Mouse (Mus musculus) cerebellum, adult 2 months (tissue): Measurements from ENCODE around the gene Vps13c.

Experiments
- CTCF ChIP-seq: fragments of 200-500 bp; IDR thresholded peaks from 2 replicates; pipeline ENCODE4 v1.5.1; 2011; ENCODE audit warnings: low read depth, mild to moderate bottlenecking, control low read depth, low read length, moderate library complexity, borderline replicate concordance; ENCODE audit not compliant: insufficient read depth
- POLR2A ChIP-seq: fragments of 200-500 bp; IDR thresholded peaks from 2 replicates; pipeline ENCODE4 v1.6.1; 2011; ENCODE audit warnings: low read length, control low read depth, borderline replicate concordance; ENCODE audit not compliant: insufficient read depth

GRCm38 (mm10) chr9:67832046-67832605 lies 8.1 kb upstream of the Vps13c start, which contains the start of gene C2cd4a:
- TF ChIP-seq CTCF (no peak), POLR2A (no peak)
